Mouse (Mus musculus) spleen, postnatal 36 days (tissue): ENCODE measurements at regions not wholly inside any gene's neighbourhood (a gene's known extent, or its start where the extent isn't known, plus 50 kb on each side); places are given as distances from the start of the nearest gene placed in this dataset.

Experiments
- DNase-seq, 2 experiments: peaks; one replicate each; pipeline ENCODE4 v3.0.0; 2022; ENCODE audit warnings: low spot score in 2 of 2, mixed read lengths in 1 of 2

GRCm38 (mm10) chr12:71370091-71370490 lies 60.4 kb downstream of the Dact1 start:
- no peak for DNase-seq

GRCm38 (mm10) chr12:71371948-71372347 lies 62.3 kb downstream of the Dact1 start:
- no peak for DNase-seq

DNA sequence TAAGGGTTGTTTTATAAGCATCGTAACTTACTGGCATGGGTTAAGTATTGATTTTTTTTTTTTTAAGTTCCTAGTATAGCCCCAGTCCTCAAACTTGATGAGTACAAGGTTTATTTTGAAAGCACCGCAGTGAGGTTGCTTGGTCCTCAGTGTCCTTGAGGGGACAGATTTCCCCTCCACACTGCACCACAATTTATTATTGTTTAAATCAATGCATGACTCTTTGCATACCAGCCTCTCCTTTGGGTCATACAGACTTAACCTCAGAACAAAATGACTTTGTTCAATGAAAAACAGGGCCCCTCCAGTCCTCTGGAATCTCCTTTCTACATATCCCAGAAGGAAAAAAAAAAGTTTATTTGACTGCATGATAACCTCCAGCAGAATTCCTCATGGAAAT lies 63.9 kb downstream of the Dact1 start:
- no peak for DNase-seq

- DNase-seq = no peak
Observed at GRCm38 (mm10) chr12:71376446-71376845, 66.8 kb downstream of the Dact1 start.

DNA sequence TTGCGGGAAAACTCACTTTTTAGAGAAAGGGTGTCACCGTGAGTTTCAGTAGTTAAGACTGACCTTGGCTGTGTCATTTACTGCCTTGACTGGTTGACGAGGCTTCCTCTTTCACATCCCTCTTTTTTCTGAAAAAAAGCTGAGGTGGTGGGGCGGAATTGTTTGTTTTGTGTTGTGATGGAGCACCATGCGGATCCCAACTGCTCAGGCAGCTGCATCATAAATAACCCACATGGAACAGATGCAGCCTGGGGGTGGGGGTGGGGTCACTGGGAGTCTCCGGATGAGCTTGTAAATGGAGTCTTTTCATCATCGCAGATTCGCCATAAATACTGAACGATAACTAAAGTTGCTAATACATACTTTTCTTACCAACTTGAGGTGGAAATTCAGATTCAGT lies 67.3 kb downstream of the Dact1 start:
- DNase-seq = no peak

DNA sequence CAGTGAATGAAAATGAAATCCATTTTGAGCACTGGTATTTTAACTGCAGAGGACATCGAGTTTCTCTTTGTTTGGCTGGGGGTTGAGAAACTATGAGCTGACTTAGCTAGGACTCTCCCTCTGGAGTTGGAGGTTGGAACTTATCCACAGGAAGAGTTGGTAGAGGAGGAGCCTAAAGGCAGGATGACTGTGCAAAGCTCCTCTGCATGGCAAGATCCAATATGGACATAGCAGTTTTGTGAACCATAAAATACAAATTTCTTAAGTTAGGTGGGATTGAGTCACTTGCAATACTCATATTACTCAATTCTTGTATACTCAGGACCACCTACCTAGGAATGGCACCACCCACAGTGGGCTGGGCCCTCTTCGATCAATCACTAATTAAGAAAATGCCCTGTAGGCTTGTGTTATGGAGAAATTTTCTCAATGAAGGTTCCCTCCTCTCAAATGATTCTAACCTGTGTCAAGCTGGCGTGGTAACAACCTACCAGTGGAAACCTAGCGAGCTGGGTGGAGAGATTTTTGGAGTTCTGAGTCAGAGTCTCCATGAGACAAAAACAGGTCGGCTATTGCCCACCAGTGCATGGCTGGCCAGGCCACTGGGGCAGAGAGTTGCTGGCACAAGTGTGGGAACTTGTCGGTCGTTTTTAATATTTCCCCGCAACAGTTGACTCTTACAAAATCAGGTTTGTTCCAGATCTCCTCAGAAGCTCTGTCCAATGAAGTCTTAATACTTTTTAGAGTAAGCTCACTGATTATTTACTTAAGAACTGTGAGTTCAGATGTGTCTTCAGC lies 70.1 kb downstream of the Dact1 start:
- no peak for DNase-seq

- DNase-seq = no peak
Observed at GRCm38 (mm10) chr12:71380424-71380761, 70.7 kb downstream of the Dact1 start.

GRCm38 (mm10) chr12:71386251-71386650 lies 76.6 kb downstream of the Dact1 start:
- no peak for DNase-seq

DNA sequence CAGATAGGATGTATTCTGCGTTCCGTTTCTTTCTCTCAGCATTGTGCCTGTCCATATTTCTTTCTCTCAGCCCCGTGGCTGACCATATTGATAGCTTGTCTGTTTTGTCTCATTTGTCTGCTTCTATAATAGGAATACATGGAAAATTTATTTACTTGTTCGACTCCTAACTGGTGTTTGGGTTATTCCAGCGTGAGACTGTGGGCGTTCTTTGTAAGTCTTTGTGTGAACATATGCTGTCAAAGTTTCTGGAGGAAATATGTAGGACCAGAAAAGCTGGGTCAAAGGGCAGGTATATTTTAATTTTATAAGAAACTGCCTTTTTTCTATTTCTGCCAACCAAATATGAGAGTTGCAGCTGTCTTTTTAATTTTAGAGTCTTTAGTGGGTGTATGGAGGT lies 81.8 kb downstream of the Dact1 start:
- DNase-seq = no peak

DNA sequence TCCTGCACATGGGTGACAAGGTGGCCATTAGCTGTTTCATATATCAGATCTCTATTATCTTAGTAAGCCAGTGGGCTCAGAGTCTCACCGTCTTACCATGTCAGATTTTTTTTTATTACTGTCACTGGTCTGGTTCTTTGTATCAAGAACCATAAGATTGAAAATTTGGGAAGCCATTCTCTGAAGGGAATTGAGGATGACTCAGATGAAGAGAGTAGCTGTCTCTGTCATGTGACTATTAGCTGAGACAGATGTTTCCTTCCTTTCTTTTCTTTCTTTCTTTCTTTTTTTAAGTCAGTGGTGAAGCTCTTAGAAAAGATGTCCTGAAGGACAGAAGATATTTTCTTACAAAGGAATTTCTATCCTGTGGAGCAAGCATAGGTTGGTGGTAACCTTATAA lies 84.1 kb downstream of the Dact1 start:
- no peak for DNase-seq

DNA sequence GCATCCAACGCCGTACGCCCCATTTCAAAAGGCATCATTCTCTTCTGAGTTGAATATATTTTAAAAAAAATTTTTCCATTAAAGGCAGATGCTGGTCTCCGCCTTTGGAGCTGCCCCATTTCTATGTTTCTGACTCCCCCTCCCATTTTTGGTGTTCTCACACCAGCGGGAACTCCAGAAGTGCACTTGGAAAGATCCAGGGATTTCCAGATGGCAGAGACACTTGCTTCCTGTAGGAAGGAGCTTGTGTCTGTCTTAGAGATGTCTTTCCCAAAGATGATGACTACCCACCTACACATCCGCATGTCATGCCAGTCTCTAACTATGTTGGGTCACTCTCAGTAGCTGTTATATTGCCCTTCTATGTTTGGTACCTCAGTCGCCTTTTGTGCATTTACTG lies 87.8 kb downstream of the Dact1 start:
- DNase-seq = no peak

- no peak for DNase-seq
Observed at GRCm38 (mm10) chr12:71398701-71399100, 89.0 kb downstream of the Dact1 start.

DNA sequence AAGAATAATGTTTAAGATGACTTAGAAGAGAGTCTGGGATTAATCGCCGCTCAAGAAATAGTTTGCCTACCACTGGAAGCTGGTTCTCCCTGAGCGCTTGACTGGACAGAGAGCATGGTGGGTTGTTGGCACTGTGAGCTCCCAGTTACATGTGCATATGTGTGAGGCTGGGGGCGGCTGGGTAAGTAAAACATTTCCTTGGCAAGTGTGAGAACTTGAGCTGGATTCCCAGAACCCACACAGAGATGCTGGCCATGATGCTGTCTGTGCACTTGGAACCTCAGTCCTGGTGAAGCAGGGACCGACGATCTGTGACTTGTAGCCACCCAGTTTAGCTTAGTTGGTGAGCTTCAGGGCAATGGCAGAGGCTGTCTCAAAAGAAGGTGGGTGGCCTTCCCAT lies 90.5 kb downstream of the Dact1 start:
- DNase-seq = no peak

DNA sequence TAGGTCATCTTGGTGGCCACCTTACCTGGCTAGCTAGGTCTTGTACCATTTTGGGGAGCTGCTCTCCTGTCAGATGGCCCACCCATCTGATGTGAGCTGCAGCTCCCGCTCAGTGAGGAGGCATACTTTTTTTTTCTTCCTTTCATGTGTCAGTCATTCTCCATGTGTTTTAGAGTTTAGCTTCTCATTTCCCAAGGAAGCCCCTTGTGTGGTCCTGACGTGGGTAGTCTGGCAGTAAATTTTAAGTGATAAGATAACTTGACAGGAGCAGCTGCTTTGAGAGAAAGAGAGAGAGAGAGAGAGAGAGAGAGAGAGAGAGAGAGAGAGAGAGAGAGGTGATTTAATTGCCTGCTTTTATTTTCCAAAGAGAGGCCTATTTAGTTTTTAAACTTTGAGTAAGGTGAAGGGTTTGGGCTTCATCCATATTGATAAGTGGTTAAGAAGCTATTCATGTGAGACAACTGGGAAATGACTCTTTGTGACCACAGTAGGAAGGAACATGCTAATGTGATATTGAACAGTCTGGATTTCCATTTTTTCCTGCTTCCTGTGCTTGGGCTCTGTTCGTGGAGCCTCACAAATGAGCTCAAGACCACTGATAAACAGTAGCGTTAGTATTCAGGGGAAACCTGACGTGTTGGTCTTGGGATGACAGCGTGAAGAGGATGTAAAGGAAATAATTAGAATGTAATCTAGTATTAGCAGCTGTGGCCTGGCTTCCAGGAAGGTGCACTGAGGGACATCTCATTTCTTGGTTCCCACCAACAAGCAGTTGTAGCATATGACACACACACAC lies 92.1 kb downstream of the Dact1 start:
- no peak for DNase-seq

DNA sequence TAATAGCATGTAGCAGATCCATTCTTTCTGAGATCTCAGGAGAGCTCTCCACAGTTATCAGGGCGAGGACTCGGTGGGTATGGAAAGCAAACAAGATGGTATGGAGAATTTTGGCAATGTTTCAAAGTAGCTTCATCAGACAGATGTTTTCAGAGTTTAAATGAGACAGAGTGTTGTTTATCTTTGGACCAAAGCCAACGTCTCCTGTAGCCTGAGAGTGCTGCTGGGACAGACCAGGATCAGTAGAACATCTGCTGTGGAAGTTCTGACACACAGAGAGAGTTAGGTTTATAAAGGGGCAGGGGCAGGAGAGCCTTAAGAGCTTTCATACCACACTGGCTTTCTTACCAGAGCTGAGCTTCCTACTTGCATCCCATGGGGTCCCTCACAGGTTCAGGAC lies 97.6 kb downstream of the Dact1 start:
- DNase-seq = no peak

- no peak for DNase-seq
Observed at GRCm38 (mm10) chr12:71408396-71409050, 98.8 kb downstream of the Dact1 start.

DNA sequence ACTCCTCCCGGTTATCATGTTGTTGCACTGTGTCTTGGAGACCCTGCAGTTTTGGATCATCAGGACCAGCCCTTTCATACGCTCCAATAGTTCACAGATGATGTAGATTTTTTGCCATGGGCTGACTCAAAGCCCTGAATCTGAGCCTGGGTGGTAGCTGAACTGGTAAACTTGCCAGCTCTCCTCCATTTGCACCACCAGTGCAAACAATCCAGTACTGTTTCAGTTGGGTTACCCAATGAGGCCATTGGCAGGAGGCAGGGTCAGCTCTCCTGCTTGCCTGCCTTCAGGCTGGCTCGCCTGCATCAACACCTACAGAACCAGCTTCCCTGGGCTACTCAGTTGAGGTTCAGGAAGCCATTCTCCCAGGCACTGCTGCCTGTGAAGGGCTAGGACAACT lies 102.6 kb downstream of the Dact1 start:
- no peak for DNase-seq

- DNase-seq = no peak
Observed at GRCm38 (mm10) chr12:71416968-71417367, 107.3 kb downstream of the Dact1 start.

- no peak for DNase-seq
Observed at GRCm38 (mm10) chr12:71418186-71418585, 108.5 kb downstream of the Dact1 start.

DNA sequence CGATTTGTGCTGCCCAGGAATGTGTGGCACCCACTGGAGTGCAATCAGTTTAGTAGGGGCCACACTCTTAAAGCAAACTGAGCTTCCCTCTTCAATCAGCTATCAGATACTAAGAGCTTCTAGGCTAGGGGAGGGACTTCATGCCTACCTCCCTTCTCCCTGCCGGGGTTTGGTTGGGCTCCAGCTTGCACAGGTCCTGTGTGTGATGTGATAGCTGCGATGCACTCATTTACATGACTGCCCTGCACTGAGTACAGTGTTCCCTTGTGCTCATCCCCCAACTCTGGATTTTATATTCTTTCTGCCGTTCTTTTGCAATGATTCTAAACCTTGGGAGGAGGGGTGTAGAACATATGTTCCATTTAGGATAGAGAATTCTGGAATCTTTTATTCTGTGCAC lies 109.5 kb downstream of the Dact1 start:
- no peak for DNase-seq

- no peak for DNase-seq
Observed at GRCm38 (mm10) chr12:71426023-71426719, 116.5 kb downstream of the Dact1 start.

GRCm38 (mm10) chr12:71427974-71428373 lies 118.3 kb downstream of the Dact1 start:
- no peak for DNase-seq
